Mouse (Mus musculus): Measurements from ENCODE around the gene Muc20. TPM values are rescaled to one million over a fixed set of nuclear protein-coding genes. Genes with fewer than 3 reads are reported as not detected.

Muc20 gene
- polyA plus RNA-seq, 1 experiment from 2014 or later, result 0.20 TPM

- H3K4me1 ChIP-seq (ENCODE audit: control insufficient read depth, insufficient read depth, low read length), result peaks cover 16% of the 10 kb centered on the region; the same call in 1 of the 2 replicates
- H3K9ac ChIP-seq (ENCODE audit: low read depth, low read length), result no peak overlapping the region
- no peak overlapping the region for H3K27ac ChIP-seq (ENCODE audit: low read length)
- no peak overlapping the region for H3K4me2 ChIP-seq (ENCODE audit: low read depth, low read length)
- no peak for ATAC-seq
- no peaks in the 10 kb centered on the region for H3K9me3 ChIP-seq (ENCODE audit: control insufficient read depth, low read length)
- no peaks in the 10 kb centered on the region for H3K36me3 ChIP-seq (ENCODE audit: control insufficient read depth, insufficient read depth, low read length)
- H3K4me3 ChIP-seq (ENCODE audit: low read length), result no peak overlapping the region
- 63% methylated on average over 7 of the region's 7 CpGs for WGBS
- no peaks in the 10 kb centered on the region for H3K27me3 ChIP-seq (replicated peaks; ENCODE audit: control insufficient read depth, insufficient read depth, low read length)
Observed at GRCm38 (mm10) chr16:32805151-32805550, 7.9 kb upstream of the Muc20 start.

DNA sequence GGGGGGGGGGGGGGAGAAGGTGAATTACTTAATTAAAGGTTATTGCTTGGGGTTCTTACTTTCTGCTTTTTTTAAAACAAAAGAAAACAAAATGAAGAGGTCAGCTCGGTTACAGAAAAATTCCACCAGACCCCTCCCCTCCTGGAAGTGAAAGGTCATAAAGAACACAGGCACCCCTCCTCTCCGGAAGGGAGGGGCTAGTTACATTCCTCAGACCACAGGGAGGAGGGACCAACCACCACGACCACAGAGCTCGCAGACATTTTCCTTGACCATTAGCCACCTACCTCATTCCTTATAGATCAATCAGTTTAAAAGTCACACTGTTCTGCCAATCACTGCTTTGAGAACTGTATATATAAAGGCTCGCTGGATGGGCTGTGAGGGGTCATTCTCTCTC is 6.7 kb upstream of the Muc20 start:
- Histone ChIP-seq H3K27me3 (replicated peaks; ENCODE audit: control insufficient read depth, insufficient read depth, low read length) (no peaks in the 10 kb centered on the region), H3K4me1 (ENCODE audit: control insufficient read depth, insufficient read depth, low read length) (peaks cover 14% of the 10 kb centered on the region; the same call in 1 of the 2 replicates), H3K4me2 (ENCODE audit: low read depth, low read length) (no peak overlapping the region), H3K9me3 (ENCODE audit: control insufficient read depth, low read length) (no peaks in the 10 kb centered on the region), H3K36me3 (ENCODE audit: control insufficient read depth, insufficient read depth, low read length) (no peaks in the 10 kb centered on the region), H3K27ac (ENCODE audit: low read length) (no peak overlapping the region), H3K9ac (ENCODE audit: low read depth, low read length) (no peak overlapping the region), H3K4me3 (ENCODE audit: low read length) (no peak overlapping the region)
- WGBS, result 40% methylated on average over 5 of the region's 5 CpGs
- no peak for ATAC-seq

DNA sequence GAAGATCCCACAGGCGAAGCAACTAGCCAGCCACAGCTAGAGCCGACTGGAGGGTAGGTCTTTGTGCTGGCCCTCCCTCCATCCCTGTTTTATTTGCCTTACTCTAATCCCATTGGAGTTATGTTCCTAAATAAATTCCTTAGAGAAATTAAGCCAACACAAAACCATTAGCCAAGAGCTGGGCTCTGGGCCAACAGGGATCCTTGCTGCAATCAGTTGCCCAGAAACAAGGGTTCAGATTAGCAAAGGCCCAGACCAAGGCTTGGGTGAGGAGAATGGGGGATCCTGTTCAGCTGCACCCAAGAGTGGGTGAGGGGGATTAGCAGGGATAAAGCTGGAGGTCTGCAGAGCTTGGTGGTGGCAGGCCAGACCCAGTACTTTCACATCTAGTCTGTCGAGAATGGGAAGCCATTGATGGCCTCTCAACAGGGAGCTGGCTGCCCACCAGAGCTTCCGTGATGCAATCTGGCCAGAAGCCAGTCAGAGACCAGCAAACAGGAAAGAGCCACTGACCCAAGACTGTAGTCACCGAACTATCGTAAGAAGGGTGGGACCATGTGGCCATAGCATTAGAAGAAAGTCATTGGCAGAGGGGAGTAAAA is 6.1 kb upstream of the Muc20 start:
- H3K9me3 ChIP-seq (ENCODE audit: control insufficient read depth, low read length), result no peaks in the 10 kb centered on the region
- ATAC-seq, result peak; percentile 26; the same call in 1 of the 2 replicates
- H3K4me3 ChIP-seq (ENCODE audit: low read length), result no peak overlapping the region
- no peak overlapping the region for H3K4me2 ChIP-seq (ENCODE audit: low read depth, low read length)
- no peak overlapping the region for H3K9ac ChIP-seq (ENCODE audit: low read depth, low read length)
- H3K4me1 ChIP-seq (ENCODE audit: control insufficient read depth, insufficient read depth, low read length), result peaks cover 16% of the 10 kb centered on the region; the same call in 1 of the 2 replicates
- 45% methylated on average over 6 of the region's 6 CpGs for WGBS
- no peaks in the 10 kb centered on the region for H3K36me3 ChIP-seq (ENCODE audit: control insufficient read depth, insufficient read depth, low read length)
- no peak overlapping the region for H3K27ac ChIP-seq (ENCODE audit: low read length)
- H3K27me3 ChIP-seq (replicated peaks; ENCODE audit: control insufficient read depth, insufficient read depth, low read length), result no peaks in the 10 kb centered on the region

GRCm38 (mm10) chr16:32796676-32797425 is 384 bp downstream of the Muc20 start:
- WGBS, result 70% methylated on average over 14 of the region's 14 CpGs
- H3K4me3 ChIP-seq (ENCODE audit: low read length), result no peak overlapping the region
- ATAC-seq, result 0 out of 2 replicates have a peak, but pooled peaks have one; percentile 5

GRCm38 (mm10) chr16:32795177-32795576 is 2.1 kb downstream of the Muc20 start:
- ATAC-seq, result no peak
- H3K4me3 ChIP-seq (ENCODE audit: low read length), result no peak overlapping the region
- no peaks in the 10 kb centered on the region for H3K36me3 ChIP-seq (ENCODE audit: control insufficient read depth, insufficient read depth, low read length)
- H3K4me2 ChIP-seq (ENCODE audit: low read depth, low read length), result no peak overlapping the region
- no peaks in the 10 kb centered on the region for H3K27me3 ChIP-seq (replicated peaks; ENCODE audit: control insufficient read depth, insufficient read depth, low read length)
- H3K9ac ChIP-seq (ENCODE audit: low read depth, low read length), result no peak overlapping the region
- 0 out of 2 replicates have a peak, but pooled peaks cover 2% of the 10 kb centered on the region for H3K4me1 ChIP-seq (ENCODE audit: control insufficient read depth, insufficient read depth, low read length)
- H3K9me3 ChIP-seq (ENCODE audit: control insufficient read depth, low read length), result no peaks in the 10 kb centered on the region
- H3K27ac ChIP-seq (ENCODE audit: low read length), result no peak overlapping the region
- 92% methylated on average over 1 of the region's 1 CpGs for WGBS

More at GRCm38 (mm10) chr16:32796676-32797425, 384 bp downstream of the Muc20 start:
- H3K36me3 ChIP-seq (ENCODE audit: control insufficient read depth, insufficient read depth, low read length), result no peaks in the 10 kb centered on the region
- H3K27ac ChIP-seq (ENCODE audit: low read length), result no peak overlapping the region
- H3K4me1 ChIP-seq (ENCODE audit: control insufficient read depth, insufficient read depth, low read length), result 0 out of 2 replicates have a peak, but pooled peaks cover 2% of the 10 kb centered on the region
- H3K4me2 ChIP-seq (ENCODE audit: low read depth, low read length), result no peak overlapping the region
- H3K9me3 ChIP-seq (ENCODE audit: control insufficient read depth, low read length), result no peaks in the 10 kb centered on the region
- H3K9ac ChIP-seq (ENCODE audit: low read depth, low read length), result no peak overlapping the region
- H3K27me3 ChIP-seq (replicated peaks; ENCODE audit: control insufficient read depth, insufficient read depth, low read length), result no peaks in the 10 kb centered on the region

DNA sequence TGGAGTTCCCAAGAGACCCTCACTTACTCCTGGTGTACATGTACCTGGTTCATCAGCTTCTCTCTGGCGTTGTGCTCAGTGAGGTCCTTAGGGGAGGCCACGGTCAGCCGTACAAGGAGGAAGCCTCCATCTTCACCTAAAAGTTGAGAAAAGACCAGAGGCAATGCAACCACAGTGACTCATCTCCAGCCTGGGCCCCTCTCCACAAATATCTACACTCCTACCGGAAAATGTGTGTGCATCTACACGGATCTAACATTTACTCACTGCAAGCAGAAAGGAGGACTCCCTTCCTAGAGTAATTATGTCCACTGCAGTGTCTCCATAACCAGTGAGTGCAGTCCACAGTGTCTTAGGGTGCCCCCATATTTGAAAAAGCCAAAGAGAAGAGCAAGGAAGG is 7.2 kb downstream of the Muc20 start:
- Histone ChIP-seq H3K27ac (ENCODE audit: low read length) (no peak overlapping the region), H3K36me3 (ENCODE audit: control insufficient read depth, insufficient read depth, low read length) (no peaks in the 10 kb centered on the region)

GRCm38 (mm10) chr16:32784840-32785239 is 12.4 kb downstream of the Muc20 start:
- H3K27ac ChIP-seq (ENCODE audit: low read length), result no peak overlapping the region
- 0 out of 2 replicates have a peak, but pooled peaks cover 4% of the 10 kb centered on the region for H3K4me1 ChIP-seq (ENCODE audit: control insufficient read depth, insufficient read depth, low read length)
- 79% methylated on average over 13 of the region's 13 CpGs for WGBS
- no peaks in the 10 kb centered on the region for H3K36me3 ChIP-seq (ENCODE audit: control insufficient read depth, insufficient read depth, low read length)
- no peaks in the 10 kb centered on the region; the same call in 1 of the 2 replicates for H3K9me3 ChIP-seq (ENCODE audit: control insufficient read depth, low read length)
- H3K9ac ChIP-seq (ENCODE audit: low read depth, low read length), result no peak overlapping the region
- H3K27me3 ChIP-seq (replicated peaks; ENCODE audit: control insufficient read depth, insufficient read depth, low read length), result no peaks in the 10 kb centered on the region
- ATAC-seq, result no peak
- no peak overlapping the region for H3K4me3 ChIP-seq (ENCODE audit: low read length)
- H3K4me2 ChIP-seq (ENCODE audit: low read depth, low read length), result no peak overlapping the region

More for the DNA sequence above, 7.2 kb downstream of the Muc20 start:
- no peaks in the 10 kb centered on the region for H3K27me3 ChIP-seq (replicated peaks; ENCODE audit: control insufficient read depth, insufficient read depth, low read length)
- no peak overlapping the region for H3K9ac ChIP-seq (ENCODE audit: low read depth, low read length)
- H3K4me3 ChIP-seq (ENCODE audit: low read length), result no peak overlapping the region
- H3K4me1 ChIP-seq (ENCODE audit: control insufficient read depth, insufficient read depth, low read length), result no peaks in the 10 kb centered on the region
- H3K9me3 ChIP-seq (ENCODE audit: control insufficient read depth, low read length), result no peaks in the 10 kb centered on the region; the same call in 1 of the 2 replicates
- ATAC-seq, result no peak
- WGBS, result 88% methylated on average over 5 of the region's 5 CpGs
- no peak overlapping the region for H3K4me2 ChIP-seq (ENCODE audit: low read depth, low read length)

- no peak overlapping the region for H3K4me2 ChIP-seq (ENCODE audit: low read depth, low read length)
- H3K4me1 ChIP-seq (ENCODE audit: control insufficient read depth, insufficient read depth, low read length), result 0 out of 2 replicates have a peak, but pooled peaks cover 4% of the 10 kb centered on the region
- no peaks in the 10 kb centered on the region for H3K27me3 ChIP-seq (replicated peaks; ENCODE audit: control insufficient read depth, insufficient read depth, low read length)
- no peaks in the 10 kb centered on the region for H3K36me3 ChIP-seq (ENCODE audit: control insufficient read depth, insufficient read depth, low read length)
- peak; percentile 36; the same call in 1 of the 2 replicates for ATAC-seq
- no peak overlapping the region; the same call in 1 of the 2 replicates for H3K27ac ChIP-seq (ENCODE audit: low read length)
- 46% methylated on average over 5 of the region's 5 CpGs for WGBS
- no peak overlapping the region for H3K4me3 ChIP-seq (ENCODE audit: low read length)
- H3K9ac ChIP-seq (ENCODE audit: low read depth, low read length), result no peak overlapping the region
- no peaks in the 10 kb centered on the region for H3K9me3 ChIP-seq (ENCODE audit: control insufficient read depth, low read length)
Observed at GRCm38 (mm10) chr16:32783324-32784062, 13.7 kb downstream of the Muc20 start.

DNA sequence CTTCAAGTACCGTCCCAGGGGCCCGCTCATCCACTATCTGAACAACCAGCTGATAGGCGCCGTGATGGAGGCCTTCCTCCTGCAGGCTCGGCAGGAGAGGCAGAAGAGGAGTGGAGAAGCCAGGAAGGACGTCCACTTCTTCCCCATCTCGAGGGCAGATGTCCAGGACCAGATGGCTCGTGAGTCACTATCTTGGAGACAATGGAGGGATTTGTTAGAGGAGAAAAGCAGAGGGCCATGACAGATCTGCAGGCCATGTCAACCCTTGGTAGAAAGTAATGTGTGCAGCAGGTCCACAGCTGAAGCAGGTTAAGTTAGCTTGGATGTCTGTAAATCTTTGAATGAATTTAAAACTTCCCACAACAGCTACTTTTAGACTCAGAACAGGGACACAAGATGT is 18.3 kb downstream of the Muc20 start:
- WGBS, result 55% methylated on average over 8 of the region's 8 CpGs
- Histone ChIP-seq H3K36me3 (ENCODE audit: control insufficient read depth, insufficient read depth, low read length) (no peaks in the 10 kb centered on the region), H3K4me2 (ENCODE audit: low read depth, low read length) (no peak overlapping the region), H3K9ac (ENCODE audit: low read depth, low read length) (no peak overlapping the region), H3K27ac (ENCODE audit: low read length) (no peak overlapping the region), H3K27me3 (replicated peaks; ENCODE audit: control insufficient read depth, insufficient read depth, low read length) (no peaks in the 10 kb centered on the region), H3K4me3 (ENCODE audit: low read length) (no peak overlapping the region), H3K4me1 (ENCODE audit: control insufficient read depth, insufficient read depth, low read length) (0 out of 2 replicates have a peak, but pooled peaks cover 4% of the 10 kb centered on the region), H3K9me3 (ENCODE audit: control insufficient read depth, low read length) (no peaks in the 10 kb centered on the region)
- no peak for ATAC-seq

Data from intestine, embryonic 16.5 days (tissue).